Mouse (Mus musculus) ovary, adult 10 weeks (tissue): ENCODE measurements around the gene Eml2. TPM values are rescaled to one million over a fixed set of nuclear protein-coding genes. Genes with fewer than 3 reads are reported as not detected.

ENCODE experiments used
- polyA plus RNA-seq: library from polyadenylated mRNA; stranded (reverse); fragments of 350-450 nt; fragmentation: Illumina TruSeq; extraction: RNeasy Lipid Tissue Mini Kit (QIAGEN cat#74804); gene quantifications from one replicate; pipeline ENCODE4 v1.2.3, GENCODE M21; 2014

Gene Eml2
- not detected for polyA plus RNA-seq

DNA sequence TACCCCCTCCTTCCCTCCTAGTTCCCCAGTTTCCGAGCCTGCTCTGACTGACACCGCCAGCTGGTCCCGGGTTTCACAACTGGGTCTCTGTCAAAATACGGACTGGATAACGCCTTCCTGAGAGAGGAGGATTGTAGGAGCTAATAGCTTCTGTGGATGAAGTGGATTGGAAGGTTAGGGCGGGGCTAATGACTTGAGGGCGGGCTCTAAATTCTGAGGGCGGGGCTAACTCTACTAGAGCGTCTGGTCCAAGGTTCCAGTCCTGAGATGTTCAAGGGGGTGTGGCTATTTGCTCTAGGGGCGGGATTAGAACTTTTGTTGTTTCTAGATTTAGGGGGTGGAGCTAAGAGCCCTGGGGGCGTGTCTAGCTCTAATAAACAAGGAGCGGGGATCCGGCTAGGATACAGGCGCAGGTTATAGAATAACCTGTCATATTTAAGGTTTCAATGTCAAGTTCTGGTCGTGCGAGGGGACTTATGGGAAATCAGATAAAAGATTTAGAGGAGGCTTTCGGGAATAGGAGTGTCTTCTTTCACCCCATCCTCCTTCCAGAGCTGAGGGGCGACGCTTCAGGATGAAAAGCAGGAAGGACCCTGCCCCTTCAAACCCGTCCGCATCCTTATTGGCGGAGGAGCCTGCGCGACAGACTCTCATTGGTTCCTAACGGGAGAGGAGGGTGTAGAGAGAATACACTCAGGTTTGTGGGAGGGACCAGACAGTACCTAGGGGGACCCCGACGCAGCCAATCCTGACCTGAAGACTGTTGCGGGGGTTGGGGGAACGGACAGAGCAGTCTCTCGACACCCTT, at the start of gene Eml2:
Gene Eml2, plus strand, starts transcription at position 714 of the 808 bp plus-strand sequence.

DNA sequence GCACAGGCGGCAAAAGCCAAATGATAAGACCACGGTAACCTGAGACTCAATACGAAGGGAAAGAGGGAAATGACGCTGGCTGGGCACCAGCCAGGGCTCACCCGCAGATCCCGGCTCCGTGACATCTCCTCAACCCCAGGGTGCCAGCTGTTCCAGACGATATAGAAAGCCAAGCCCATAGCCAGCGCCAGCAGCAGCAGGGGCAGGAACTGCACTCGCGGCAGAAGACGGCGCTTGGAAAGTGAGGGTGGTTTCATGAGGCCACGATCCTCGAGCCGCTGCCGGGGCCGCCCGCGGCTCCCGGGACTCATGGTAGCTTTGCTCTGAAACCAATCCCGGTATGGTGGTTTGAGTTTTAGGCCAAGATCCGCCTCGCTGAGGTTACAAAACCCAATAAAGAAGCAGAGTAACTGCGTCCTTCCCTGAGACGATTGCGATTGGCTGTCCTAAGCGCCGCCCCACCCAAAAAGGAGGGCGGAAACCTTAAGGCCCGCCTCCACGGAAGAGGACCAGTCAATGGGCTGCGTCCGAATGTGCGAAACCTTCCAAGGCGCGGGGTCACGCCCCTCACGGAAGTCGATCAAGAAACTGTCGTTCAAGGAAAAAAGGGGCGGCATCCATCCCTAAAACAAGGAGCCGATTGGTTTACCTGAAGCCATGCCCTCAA, 27.2 kb upstream of the Eml2 start, which contains the start of gene Qpctl:
Gene Qpctl, minus strand, starts transcription at position 417 of the 667 bp plus-strand sequence.

DNA sequence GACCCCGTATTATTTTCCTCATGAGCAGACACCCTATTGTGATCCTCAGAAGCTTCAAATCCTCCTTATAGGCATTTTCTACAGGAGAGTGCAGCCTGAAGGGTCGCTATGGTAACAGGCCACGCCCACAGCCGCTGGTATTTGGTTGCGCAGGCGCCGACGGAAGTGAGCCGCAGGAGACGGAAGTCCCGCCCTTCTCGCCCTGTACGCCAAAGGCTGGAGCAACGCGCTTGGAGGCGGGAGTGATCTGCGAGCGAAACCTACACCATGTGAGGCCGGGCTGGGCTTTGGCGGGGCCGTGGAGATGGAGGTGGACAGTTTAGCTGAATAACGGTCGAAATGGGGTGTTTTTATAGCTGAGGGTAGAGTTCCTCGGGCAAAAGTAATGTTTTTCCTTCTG, 26.6 kb upstream of the Eml2 start, which contains the start of gene Snrpd2:
Gene Snrpd2, plus strand, starts transcription at position 97 of the 400 bp plus-strand sequence.

GRCm38 (mm10) chr7:19165656-19166423, 10.4 kb upstream of the Eml2 start, which contains the start of gene Gipr:
Gipr (minus strand) TSS chr7:19166127.

GRCm38 (mm10) chr7:19211996-19212755, 36.0 kb downstream of the Eml2 start, which contains the start of gene Gpr4:
Gpr4 (plus strand) TSS chr7:19212538.

GRCm38 (mm10) chr7:19227883-19228792, 51.9 kb downstream of the Eml2 start, which contains the start of gene Opa3:
Opa3 (plus strand) TSS chr7:19228334.

Other genes with a start within 250 kb of the Eml2 start
- 0.48 TPM for gene Nanos2, start 189.0 kb upstream of the Eml2 start, polyA plus RNA-seq
- 0.46 TPM for gene Mypop, start 185.2 kb upstream of the Eml2 start, polyA plus RNA-seq
- gene Irf2bp1, start 172.4 kb upstream of the Eml2 start, polyA plus RNA-seq, result 1.9 TPM
- gene Foxa3, start 152.9 kb upstream of the Eml2 start, polyA plus RNA-seq, result 1.7 TPM
- 5.5 TPM for gene Sympk, start 152.0 kb upstream of the Eml2 start, polyA plus RNA-seq
- not detected for gene Rsph6a, start 121.7 kb upstream of the Eml2 start, polyA plus RNA-seq
- 0.23 TPM for gene Dmwd, start 100.2 kb upstream of the Eml2 start, polyA plus RNA-seq
- gene Dmpk, start 92.6 kb upstream of the Eml2 start, polyA plus RNA-seq, result 5.7 TPM
- gene Six5, start 81.8 kb upstream of the Eml2 start, polyA plus RNA-seq, result 1.9 TPM
- not detected for gene Gm4969, start 58.1 kb upstream of the Eml2 start, polyA plus RNA-seq
- 1.3 TPM for gene Fbxo46, start 56.6 kb upstream of the Eml2 start, polyA plus RNA-seq
- 9.1 TPM for gene Qpctl, start 27.1 kb upstream of the Eml2 start, polyA plus RNA-seq
- gene Snrpd2, start 26.7 kb upstream of the Eml2 start, polyA plus RNA-seq, result 1.4 TPM
- not detected for gene Gipr, start 10.3 kb upstream of the Eml2 start, polyA plus RNA-seq
- 1.4 TPM for gene Gpr4, start 36.1 kb downstream of the Eml2 start, polyA plus RNA-seq
- gene Opa3, start 51.9 kb downstream of the Eml2 start, polyA plus RNA-seq, result 9.0 TPM
- gene Vasp, start 95.4 kb downstream of the Eml2 start, polyA plus RNA-seq, result 16.5 TPM
- not detected for gene Ppm1n, start 103.6 kb downstream of the Eml2 start, polyA plus RNA-seq
- 0.94 TPM for gene Rtn2, start 106.2 kb downstream of the Eml2 start, polyA plus RNA-seq
- gene Fosb, start 133.6 kb downstream of the Eml2 start, polyA plus RNA-seq, result 0.37 TPM
- gene Ercc1, start 168.4 kb downstream of the Eml2 start, polyA plus RNA-seq, result not detected
- 1.6 TPM for gene Cd3eap, start 183.1 kb downstream of the Eml2 start, polyA plus RNA-seq
- gene Ppp1r13l, start 183.3 kb downstream of the Eml2 start, polyA plus RNA-seq, result not detected
- not detected for gene Ercc2, start 205.6 kb downstream of the Eml2 start, polyA plus RNA-seq
- gene Klc3, start 227.7 kb downstream of the Eml2 start, polyA plus RNA-seq, result not detected
- not detected for gene Ckm, start 228.4 kb downstream of the Eml2 start, polyA plus RNA-seq